ENCODE assay signal across 8 mouse cellular contexts in the genomic region with DNA sequence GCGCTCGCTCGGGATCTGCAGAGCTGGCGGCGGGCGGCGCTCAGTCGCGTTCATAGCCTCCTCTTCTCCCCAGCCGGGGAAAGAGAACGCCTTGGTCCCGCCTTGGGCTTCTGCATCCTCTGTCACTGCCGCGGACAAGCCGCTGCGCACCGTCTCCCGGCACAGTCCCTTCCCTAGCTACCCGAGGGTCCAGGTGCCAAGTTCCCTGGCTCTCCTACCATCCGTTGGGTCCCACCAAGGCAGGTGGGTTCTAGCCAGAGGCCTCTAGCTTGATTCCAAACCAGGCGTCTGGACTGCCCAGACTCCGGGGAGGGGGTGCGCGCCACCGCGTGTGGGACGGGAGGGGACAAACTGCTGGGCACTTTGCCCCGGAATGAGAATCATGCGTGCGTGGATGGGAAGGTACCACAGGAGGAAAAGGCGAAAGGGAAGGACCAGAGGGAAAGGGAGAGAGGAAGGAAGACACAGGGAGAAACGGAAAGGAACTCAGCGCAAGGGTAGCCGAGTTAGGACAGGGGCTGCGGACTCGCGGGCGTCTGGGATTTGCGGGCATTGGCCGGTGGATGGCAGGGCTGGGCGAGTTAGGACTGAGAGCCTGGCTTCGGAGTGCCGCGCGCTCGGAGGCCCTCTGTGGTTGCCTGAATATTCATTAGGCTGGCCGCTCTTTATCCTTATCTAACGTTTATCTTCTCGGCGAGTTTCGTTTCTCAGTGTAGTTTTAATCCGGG. TPM values are rescaled to one million over a fixed set of nuclear protein-coding genes. Genes with fewer than 3 reads are reported as not detected.
A peak's percentile ranks its signal among the peaks of the same experiment; 100 is the strongest.
DNase-seq lines count a peak whose midpoint lies in the region; ATAC-seq lines count a peak whose summit lies in the region.

A gene (plus strand): TSS at position 353 of the 728 bp plus-strand sequence.

- under 1% methylated on average over 52 of the region's 52 CpGs for WGBS in limb, embryonic 12.5 days
- under 1% methylated on average over 52 of the region's 52 CpGs for WGBS in stomach, embryonic 16.5 days

- no peak for ATAC-seq in limb, embryonic 12.5 days (ENCODE audit: insufficient number of reproducible peaks, insufficient read depth, low FRiP score, low TSS enrichment, low read depth)
- no peak for ATAC-seq in stomach, embryonic 16.5 days (ENCODE audit: insufficient read depth, low FRiP score)

- peak within 1 kb of the TSS; percentile 54 for H3K4me2 ChIP-seq in limb, embryonic 12.5 days
- peak within 1 kb of the TSS; percentile 58 for H3K4me2 ChIP-seq in stomach, embryonic 16.5 days (ENCODE audit: low read depth, low read length)

- peak within 1 kb of the TSS; percentile 34; the same call in 1 of the 2 replicates for H3K9ac ChIP-seq in limb, embryonic 12.5 days (replicated peaks)
- H3K9ac ChIP-seq in stomach, embryonic 16.5 days (ENCODE audit: low read length): no peak within 1 kb of the TSS

- no peak within 1 kb of the TSS for H3K27ac ChIP-seq in limb, embryonic 12.5 days
- H3K27ac ChIP-seq in stomach, embryonic 16.5 days (ENCODE audit: low read length): no peak within 1 kb of the TSS

- H3K36me3 ChIP-seq in limb, embryonic 12.5 days: no peaks in the 10 kb centered on the region
- no peaks in the 10 kb centered on the region for H3K36me3 ChIP-seq in stomach, embryonic 16.5 days (ENCODE audit: control insufficient read depth, insufficient read depth, low read length)

- H3K4me1 ChIP-seq in limb, embryonic 12.5 days (replicated peaks): peaks cover 39% of the 10 kb centered on the region
- H3K4me1 ChIP-seq in stomach, embryonic 16.5 days (ENCODE audit: control insufficient read depth, insufficient read depth, low read length): peaks cover 11% of the 10 kb centered on the region

- H3K27me3 ChIP-seq in limb, embryonic 12.5 days: peaks cover 95% of the 10 kb centered on the region
- peaks cover 91% of the 10 kb centered on the region for H3K27me3 ChIP-seq in stomach, embryonic 16.5 days (ENCODE audit: control insufficient read depth, insufficient read depth, low read length)

- DNase-seq in adrenal gland, postnatal 14 days: peak; percentile 20
- DNase-seq in adrenal gland, postnatal 4 days (ENCODE audit: low spot score in 2 of 2): no peak
- peak; percentile 74 for DNase-seq in embryo, embryonic 10.5 days (ENCODE audit: low spot score)
- DNase-seq in heart, postnatal 14 days: peak; percentile 60 to 62
- DNase-seq in right cerebral cortex, postnatal 10 days (ENCODE audit: low spot score in 2 of 2): no peak
- no peak for DNase-seq in T-cell, adult 2 months (ENCODE audit: low spot score)

- intact Hi-C loops in heart, postnatal 14 days (cut with DNase I): loop anchor here (2.0 to 5.0 kb wide), 3 partner anchors 131 to 476 kb away; no protein-coding TSS in a partner anchor

- no peaks in the 10 kb centered on the region for H3K9me3 ChIP-seq in limb, embryonic 12.5 days
- H3K9me3 ChIP-seq in stomach, embryonic 16.5 days (replicated peaks; ENCODE audit: control insufficient read depth, low read length): no peaks in the 10 kb centered on the region

- peak within 1 kb of the TSS; percentile 37 for H3K4me3 ChIP-seq in limb, embryonic 12.5 days (replicated peaks)
- peak within 1 kb of the TSS; percentile 38 for H3K4me3 ChIP-seq in stomach, embryonic 16.5 days (replicated peaks; ENCODE audit: low read length)

RNA-seq across cellular contexts. Expression of the gene that starts here (rescaled TPM):
- not detected in 2 replicates for total RNA-seq in adrenal gland, postnatal 14 days (2021)
- 10 to 100 TPM in 1 of 2 experiments, under 1 TPM in 1; 0.45 to 13.6 TPM for total RNA-seq in adrenal gland, postnatal 4 days (2021)
- total RNA-seq in heart, postnatal 14 days (2021): not detected
- polyA plus RNA-seq in limb, embryonic 12.5 days (2016; fragmentation: Nextera tagmentation; extraction: Ambion mirVana): not detected in 2 replicates
- polyA plus RNA-seq in stomach, embryonic 16.5 days (2015; fragmentation: Nextera tagmentation; extraction: Ambion mirVana): not detected in 2 replicates

Comparison
In these comparisons a context has a peak if more than half of its experiments do, and no peak if none do; other contexts are left out.
1. Peak in DNase-seq in adrenal gland, postnatal 14 days; RNA of the gene not detected or under 1 TPM.
2. Peak in DNase-seq in heart, postnatal 14 days; RNA of the gene not detected or under 1 TPM.